Mouse (Mus musculus) brain, embryonic 14.5 days (tissue): ENCODE measurements around the gene Asap3.

Source experiments
- CTCF ChIP-seq: fragments of 200-500 bp; IDR thresholded peaks from 2 replicates; pipeline ENCODE4 v1.5.1; 2012; ENCODE audit warnings: inconsistent platforms, mild to moderate bottlenecking, moderate library complexity, borderline replicate concordance; ENCODE audit not compliant: insufficient read depth, insufficient read length; ENCODE audit errors: extremely low read depth
- POLR2A ChIP-seq: fragments of 200-500 bp; IDR thresholded peaks from 2 replicates; pipeline ENCODE4 v1.6.1; 2012; ENCODE audit warnings: mild to moderate bottlenecking, inconsistent platforms, borderline replicate concordance; ENCODE audit not compliant: poor library complexity, insufficient read depth, insufficient read length, severe bottlenecking; ENCODE audit errors: extremely low read depth

DNA sequence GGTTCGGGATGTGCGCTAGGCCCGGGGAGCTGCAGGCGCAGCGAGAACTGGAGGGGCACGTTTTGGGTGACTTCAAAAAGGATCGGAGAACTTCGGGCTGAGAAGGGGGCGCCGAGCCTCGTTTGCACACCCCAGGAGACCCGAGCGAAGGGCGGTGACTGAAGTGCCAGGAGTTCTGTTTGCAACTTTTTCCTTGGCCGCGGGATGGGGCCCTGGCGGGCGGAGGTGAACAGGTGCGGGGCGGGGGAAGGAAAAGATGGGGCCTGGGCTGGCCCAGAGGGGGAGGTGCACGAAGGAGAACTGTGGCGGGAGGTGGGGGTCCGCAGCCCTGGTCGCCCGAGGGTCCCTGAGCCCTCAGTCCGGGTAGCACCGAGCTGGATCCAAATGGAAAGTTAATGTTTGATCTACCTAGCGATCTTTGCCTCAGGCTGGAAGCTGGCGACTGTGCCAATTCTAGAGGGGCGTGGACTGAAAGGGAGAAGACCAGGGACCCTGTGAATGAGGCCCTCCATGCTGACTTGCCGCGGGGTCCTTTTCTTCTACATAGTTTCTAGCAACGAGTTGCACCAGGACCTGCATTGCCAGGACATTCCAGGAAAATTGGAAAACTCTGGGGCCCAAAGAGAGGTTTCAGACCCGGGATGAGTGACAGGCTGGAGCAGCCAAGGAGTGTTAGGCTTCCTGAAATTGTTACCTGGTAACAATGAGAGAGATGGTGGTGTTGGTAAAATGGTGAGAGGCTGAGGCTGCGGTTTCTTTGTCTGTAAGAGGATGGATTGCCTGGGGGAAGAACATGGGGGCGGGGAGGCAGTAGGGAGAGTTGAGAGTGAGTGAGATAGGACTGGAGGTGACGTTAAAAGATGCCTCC, 42.5 kb downstream of the Asap3 start:
- no peak for TF ChIP-seq CTCF
- TF ChIP-seq POLR2A: no peak
